Mouse (Mus musculus) CH12.LX (cell line): ENCODE measurements around the gene Akap9. TPM values are rescaled to one million over a fixed set of nuclear protein-coding genes. Genes with fewer than 3 reads are reported as not detected.

ENCODE experiments used
- DNase-seq: peaks from one replicate; pipeline ENCODE4 v3.0.0-alpha.2; 2013; ENCODE audit errors: extremely low read depth
- H3K27ac ChIP-seq: 2 replicates; pipeline ENCODE4 v1.5.1; 2012; ENCODE audit warnings: low read depth, mild to moderate bottlenecking, control low read depth, moderate library complexity; ENCODE audit not compliant: insufficient read depth
- H3K27me3 ChIP-seq: replicated peaks from 2 replicates; pipeline ENCODE3; 2012; ENCODE audit warnings: inconsistent platforms
- H3K36me3 ChIP-seq, 2 experiments: replicated peaks in 1 of 2; 2 replicates each; pipeline versions ENCODE3 to v1.6.1; 2012; ENCODE audit warnings: inconsistent platforms in 1 of 2, low read length in 1 of 2, mild to moderate bottlenecking in 1 of 2, mixed read lengths in 1 of 2, moderate library complexity in 1 of 2; ENCODE audit not compliant: control insufficient read depth in 1 of 2, insufficient read depth in 1 of 2
- H3K4me1 ChIP-seq, 2 experiments: 2 replicates each; pipeline ENCODE4 v1.6.1; 2012; ENCODE audit warnings: inconsistent platforms in 1 of 2, moderate library complexity in 1 of 2; ENCODE audit not compliant: insufficient read depth in 2 of 2, control insufficient read depth in 1 of 2
- H3K4me2 ChIP-seq: 2 replicates; pipeline ENCODE4 v1.6.1; 2012; ENCODE audit warnings: low read depth, mild to moderate bottlenecking, control low read depth; ENCODE audit not compliant: poor library complexity, insufficient read depth, severe bottlenecking
- H3K4me3 ChIP-seq, 3 experiments: fragments of 150-350 bp in 1 of 3; sonication (generic) in 1 of 3; replicated peaks in 1 of 3; 2 replicates each; pipeline versions ENCODE3 to v1.5.1; 2011 to 2012; ENCODE audit warnings: low read depth in 2 of 3, low read length in 2 of 3, mild to moderate bottlenecking in 2 of 3, moderate library complexity in 2 of 3, control low read depth in 1 of 3, improper control_type of control experiment in 1 of 3, inconsistent platforms in 1 of 3, mixed read lengths in 1 of 3; ENCODE audit not compliant: poor library complexity in 1 of 3
- H3K79me2 ChIP-seq: replicated peaks from 2 replicates; pipeline ENCODE4 v1.6.1; 2012; ENCODE audit warnings: mild to moderate bottlenecking, moderate library complexity; ENCODE audit not compliant: control insufficient read depth, poor library complexity, insufficient read depth, severe bottlenecking; ENCODE audit errors: extremely low read depth
- H3K9ac ChIP-seq: 2 replicates; pipeline ENCODE4 v1.6.1; 2012; ENCODE audit warnings: low read depth, mild to moderate bottlenecking, control low read depth, moderate library complexity; ENCODE audit not compliant: insufficient read depth
- H3K9me3 ChIP-seq: replicated peaks from 2 replicates; pipeline ENCODE3; 2012; ENCODE audit warnings: low read length, inconsistent platforms, mixed read lengths
- BHLHE40 ChIP-seq: IDR thresholded peaks from 2 replicates; pipeline ENCODE4 v1.6.1; 2011; ENCODE audit warnings: mild to moderate bottlenecking, low read depth, low read length, improper control_type of control experiment
- CHD1 ChIP-seq: IDR thresholded peaks from 2 replicates; pipeline ENCODE4 v1.6.1; 2012; ENCODE audit warnings: low read depth, low read length, improper control_type of control experiment, inconsistent platforms
- CHD2 ChIP-seq: IDR thresholded peaks from 2 replicates; pipeline ENCODE4 v1.6.1; 2011; ENCODE audit warnings: low read length, improper control_type of control experiment
- CTCF ChIP-seq, 2 experiments: IDR thresholded peaks in 1 of 2; conservative IDR thresholded peaks in 1 of 2; 2 replicates each; pipeline ENCODE4 v1.5.1; 2011 to 2012; ENCODE audit warnings: low read depth in 2 of 2, low read length in 2 of 2, improper control_type of control experiment in 1 of 2, inconsistent platforms in 1 of 2, mild to moderate bottlenecking in 1 of 2, moderate library complexity in 1 of 2
- E2F4 ChIP-seq: IDR thresholded peaks from 2 replicates; pipeline ENCODE4 v1.6.1; 2011; ENCODE audit warnings: low read depth, low read length, improper control_type of control experiment; ENCODE audit not compliant: insufficient replicate concordance
- ELF1 ChIP-seq: IDR thresholded peaks from 2 replicates; pipeline ENCODE4 v1.6.1; 2014; ENCODE audit warnings: low read depth, mild to moderate bottlenecking, inconsistent platforms, low read length, improper control_type of control experiment
- EP300 ChIP-seq: IDR thresholded peaks from 2 replicates; pipeline ENCODE4 v1.6.1; 2011; ENCODE audit warnings: low read length, improper control_type of control experiment
- ETS1 ChIP-seq: conservative IDR thresholded peaks from 2 replicates; pipeline ENCODE4 v1.6.1; 2012; ENCODE audit warnings: low read depth, mild to moderate bottlenecking, inconsistent platforms, low read length, improper control_type of control experiment, moderate library complexity
- GABPA ChIP-seq: IDR thresholded peaks from 2 replicates; pipeline ENCODE4 v1.6.1; 2012; ENCODE audit warnings: low read depth, low read length, improper control_type of control experiment, inconsistent platforms; ENCODE audit not compliant: insufficient replicate concordance
- HCFC1 ChIP-seq: IDR thresholded peaks from 2 replicates; pipeline ENCODE4 v1.6.1; 2012; ENCODE audit warnings: low read depth, mild to moderate bottlenecking, inconsistent platforms, low read length, improper control_type of control experiment
- IRF4 ChIP-seq: IDR thresholded peaks from 2 replicates; pipeline ENCODE4 v1.6.1; 2014; ENCODE audit warnings: low read depth, mild to moderate bottlenecking, inconsistent platforms, low read length, improper control_type of control experiment
- JUN ChIP-seq: IDR thresholded peaks from 2 replicates; pipeline ENCODE4 v1.6.1; 2011; ENCODE audit warnings: low read depth, mild to moderate bottlenecking, low read length, improper control_type of control experiment, moderate library complexity; ENCODE audit not compliant: insufficient read depth
- JUND ChIP-seq: conservative IDR thresholded peaks from 2 replicates; pipeline ENCODE4 v1.6.1; 2011; ENCODE audit warnings: low read depth, low read length, improper control_type of control experiment
- KAT2A ChIP-seq: IDR thresholded peaks from 2 replicates; pipeline ENCODE4 v1.6.1; 2012; ENCODE audit warnings: low read length, improper control_type of control experiment, inconsistent platforms; ENCODE audit not compliant: insufficient replicate concordance
- MAFK ChIP-seq: IDR thresholded peaks from 2 replicates; pipeline ENCODE4 v1.6.1; 2011; ENCODE audit warnings: low read length, improper control_type of control experiment; ENCODE audit not compliant: insufficient replicate concordance
- MAZ ChIP-seq: IDR thresholded peaks from 2 replicates; pipeline ENCODE4 v1.6.1; 2012; ENCODE audit warnings: low read depth, mild to moderate bottlenecking, inconsistent platforms, low read length, improper control_type of control experiment, moderate library complexity
- MEF2A ChIP-seq: IDR thresholded peaks from 2 replicates; pipeline ENCODE4 v1.6.1; 2014; ENCODE audit warnings: low read depth, mild to moderate bottlenecking, inconsistent platforms, low read length, improper control_type of control experiment, borderline replicate concordance
- MXI1 ChIP-seq: IDR thresholded peaks from 2 replicates; pipeline ENCODE4 v1.6.1; 2011; ENCODE audit warnings: mild to moderate bottlenecking, low read depth, low read length, improper control_type of control experiment
- MYC ChIP-seq: IDR thresholded peaks from 2 replicates; pipeline ENCODE4 v1.6.1; 2011; ENCODE audit warnings: low read depth, mild to moderate bottlenecking, improper control_type of control experiment, low read length
- NELFE ChIP-seq: IDR thresholded peaks from 2 replicates; pipeline ENCODE4 v1.6.1; 2011; ENCODE audit warnings: low read depth, low read length, improper control_type of control experiment
- NRF1 ChIP-seq: IDR thresholded peaks from 2 replicates; pipeline ENCODE4 v1.6.1; 2014; ENCODE audit warnings: low read depth, mild to moderate bottlenecking, inconsistent platforms, low read length, improper control_type of control experiment, moderate library complexity
- PAX5 ChIP-seq: IDR thresholded peaks from 2 replicates; pipeline ENCODE4 v1.6.1; 2012; ENCODE audit warnings: low read length, inconsistent platforms, mixed read lengths
- POLR2A ChIP-seq: IDR thresholded peaks from 2 replicates; pipeline ENCODE4 v1.6.1; 2011; ENCODE audit warnings: low read depth, mild to moderate bottlenecking, improper control_type of control experiment, low read length
- POLR2AphosphoS2 ChIP-seq: IDR thresholded peaks from 2 replicates; pipeline ENCODE4 v1.6.1; 2011; ENCODE audit warnings: low read depth, low read length, improper control_type of control experiment
- RAD21 ChIP-seq: IDR thresholded peaks from 2 replicates; pipeline ENCODE4 v1.6.1; 2011; ENCODE audit warnings: low read depth, mild to moderate bottlenecking, low read length, improper control_type of control experiment, moderate library complexity
- RCOR1 ChIP-seq: conservative IDR thresholded peaks from 2 replicates; pipeline ENCODE4 v1.6.1; 2012; ENCODE audit warnings: low read depth, mild to moderate bottlenecking, inconsistent platforms, low read length, improper control_type of control experiment
- TBP ChIP-seq: conservative IDR thresholded peaks from 2 replicates; pipeline ENCODE4 v1.6.1; 2011; ENCODE audit warnings: low read depth, low read length, improper control_type of control experiment
- TCF12 ChIP-seq: IDR thresholded peaks from 2 replicates; pipeline ENCODE4 v1.6.1; 2014; ENCODE audit warnings: low read depth, mild to moderate bottlenecking, inconsistent platforms, low read length, improper control_type of control experiment
- UBTF ChIP-seq: IDR thresholded peaks from 2 replicates; pipeline ENCODE4 v1.6.1; 2012; ENCODE audit warnings: low read depth, mild to moderate bottlenecking, inconsistent platforms, low read length, improper control_type of control experiment, moderate library complexity
- ZKSCAN1 ChIP-seq: IDR thresholded peaks from 2 replicates; pipeline ENCODE4 v1.6.1; 2012; ENCODE audit warnings: low read depth, inconsistent platforms, low read length, improper control_type of control experiment, borderline replicate concordance
- ZMIZ1 ChIP-seq: IDR thresholded peaks from 2 replicates; pipeline ENCODE4 v1.6.1; 2012; ENCODE audit warnings: low read depth, mild to moderate bottlenecking, inconsistent platforms, low read length, improper control_type of control experiment
- ZNF384 ChIP-seq: IDR thresholded peaks from 2 replicates; pipeline ENCODE4 v1.6.1; 2012; ENCODE audit warnings: low read depth, low read length, improper control_type of control experiment, inconsistent platforms
- dilution Hi-C: fragments of 300-500 bp; cut with MboI; formaldehyde crosslinking; loops from 2 replicates; pipeline ENCODE4 v1.14.3; 2020; ENCODE audit warnings: low sequenced_read_pairs; ENCODE audit not compliant: extremely low pct_unique_long_range_greater_than_20kb, extremely low pct_ligation_motif_present
- in situ Hi-C: fragments of 300-500 bp; cut with MboI; formaldehyde crosslinking; loops from 3 replicates; pipeline ENCODE4 v1.14.3; 2019; ENCODE audit warnings: low sequenced_read_pairs, low pct_ligation_motif_present, low pct_unique_long_range_greater_than_20kb, mixed read lengths
- polyA plus RNA-seq: library from polyadenylated mRNA; unstranded; fragments of >175 nt; gene quantifications from 2 replicates; pipeline ENCODE4 v1.2.1, GENCODE M21; 2012; ENCODE audit warnings: low read depth; ENCODE audit not compliant: insufficient read length
- total RNA-seq, 2 experiments: library from RNA; depleted of rRNA; stranded (reverse); fragments of 300-350 nt in 1 of 2; fragments of >200 nt in 1 of 2; gene quantifications; 2 replicates each; pipeline ENCODE4 v1.2.3; 2012 to 2014

The Akap9 gene
- total and polyA plus RNA-seq, 3 experiments: 10.3 to 15.6 (median 12.8) TPM

GRCm38 (mm10) chr5:4080861-4081260 is 153.0 kb downstream of the Akap9 start:
- in situ Hi-C loops (no loop called here), dilution Hi-C loops (no loop called here)
- H3K9ac ChIP-seq: no peak overlapping the region
- H3K36me3 ChIP-seq: peaks cover 41 to 73% of the 10 kb centered on the region in 2 experiments
- H3K4me2 ChIP-seq: no peak overlapping the region
- no peak for TF ChIP-seq RAD21
- H3K9me3 ChIP-seq: no peaks in the 10 kb centered on the region
- no peaks in the 10 kb centered on the region for H3K27me3 ChIP-seq
- no peaks in the 10 kb centered on the region for H3K79me2 ChIP-seq
- no peak for DNase-seq
- no peak overlapping the region for H3K27ac ChIP-seq
- H3K4me3 ChIP-seq: no peak overlapping the region
- H3K4me1 ChIP-seq: peaks cover 5 to 29% of the 10 kb centered on the region in 2 experiments

DNA sequence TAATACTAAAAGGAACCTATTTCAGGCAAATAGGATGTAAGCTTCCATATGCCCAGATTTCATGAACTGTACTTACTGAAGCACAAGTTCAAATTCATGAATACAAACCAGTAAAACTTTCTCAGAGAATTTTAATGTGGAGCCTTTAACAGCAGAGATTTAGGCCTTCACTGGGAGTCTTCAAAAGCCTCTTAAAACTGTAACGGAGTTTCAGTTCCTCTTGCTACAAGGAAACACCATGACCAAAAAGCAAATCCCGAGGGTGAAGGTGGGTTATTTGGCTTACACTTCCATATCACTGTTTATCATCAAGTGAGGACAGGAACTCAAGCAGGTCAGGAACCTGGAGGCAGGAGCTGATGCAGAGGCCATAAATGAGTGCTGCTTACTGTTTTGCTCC is 153.7 kb downstream of the Akap9 start:
- peaks cover 5 to 29% of the 10 kb centered on the region in 2 experiments for H3K4me1 ChIP-seq
- peak; percentile 87 for DNase-seq
- H3K79me2 ChIP-seq: no peaks in the 10 kb centered on the region
- dilution Hi-C loops (no loop called here), in situ Hi-C loops (no loop called here)
- H3K27ac ChIP-seq: peak overlapping the region; percentile 43; the same call in 1 of the 2 replicates
- H3K9me3 ChIP-seq: no peaks in the 10 kb centered on the region
- no peaks in the 10 kb centered on the region for H3K27me3 ChIP-seq
- H3K9ac ChIP-seq: no peak overlapping the region
- H3K36me3 ChIP-seq: peaks cover 45 to 77% of the 10 kb centered on the region in 2 experiments
- H3K4me2 ChIP-seq: no peak overlapping the region
- no peak overlapping the region for H3K4me3 ChIP-seq
- TF ChIP-seq CHD1 (no peak), MAZ (no peak), ETS1 (peak; percentile 60; the same call in 1 of the 2 replicates), CHD2 (0 out of 2 replicates have a peak, but pooled peaks have one; percentile 19), HCFC1 (no peak), EP300 (peak; percentile 99), TBP (no peak), ZMIZ1 (no peak), UBTF (no peak), NRF1 (no peak), ZNF384 (no peak), BHLHE40 (peak; percentile 47; the same call in 1 of the 2 replicates), RCOR1 (peak; percentile 86), MXI1 (0 out of 2 replicates have a peak, but pooled peaks have one; percentile 20), RAD21 (no peak; the same call in 1 of the 2 replicates), JUND (0 out of 2 replicates have a peak, but pooled peaks have one; percentile 18), PAX5 (no peak), POLR2A (no peak), KAT2A (no peak), JUN (peak; percentile 24; the same call in 1 of the 2 replicates), GABPA (no peak), POLR2AphosphoS2 (peak; percentile 52; the same call in 1 of the 2 replicates), ELF1 (peak; percentile 24; the same call in 1 of the 2 replicates), CTCF (conservative IDR thresholded peaks at IDR 0.05 in 1 of 2, IDR thresholded peaks at IDR 0.05 in 1 of 2; ENCODE audit: low read depth in 2 of 2, low read length in 2 of 2) (no peak), ZKSCAN1 (no peak), MYC (no peak), TCF12 (peak; percentile 38; the same call in 1 of the 2 replicates), NELFE (no peak), IRF4 (peak; percentile 99), MAFK (0 out of 2 replicates have a peak, but pooled peaks have one; percentile 29), MEF2A (peak; percentile 52; the same call in 1 of the 2 replicates), E2F4 (0 out of 2 replicates have a peak, but pooled peaks have one; percentile 19)
